Mouse (Mus musculus) thymus, adult 2 months (tissue): ENCODE measurements at regions not wholly inside any gene's neighbourhood (a gene's known extent, or its start where the extent isn't known, plus 50 kb on each side); places are given as distances from the start of the nearest gene placed in this dataset.
"Not testable (repeated sequence)": the region's sequence is repeated elsewhere in the genome, so short reads cannot be mapped to it uniquely, and the experiment has no call there.

Experiments
- DNase-seq: peaks from one replicate; pipeline ENCODE4 v3.0.0; 2021
- H3K27ac ChIP-seq: fragments of 200-500 bp; 2 replicates; pipeline ENCODE4 v1.5.1; 2012; ENCODE audit warnings: low read length, control low read depth; ENCODE audit not compliant: control insufficient read depth, insufficient read depth
- H3K27me3 ChIP-seq: fragments of 200-500 bp; 2 replicates; pipeline ENCODE4 v1.6.1; 2012; ENCODE audit warnings: mild to moderate bottlenecking, low read length, moderate library complexity, mixed read lengths; ENCODE audit not compliant: control insufficient read depth, insufficient read depth
- H3K36me3 ChIP-seq: fragments of 200-500 bp; 2 replicates; pipeline ENCODE4 v1.6.1; 2012; ENCODE audit warnings: mild to moderate bottlenecking, low read length, moderate library complexity; ENCODE audit not compliant: control insufficient read depth, insufficient read depth
- H3K4me1 ChIP-seq: fragments of 200-500 bp; replicated peaks from 2 replicates; pipeline ENCODE4 v1.6.1; 2012; ENCODE audit warnings: low read length; ENCODE audit not compliant: control insufficient read depth, insufficient read depth
- H3K4me3 ChIP-seq: fragments of 200-500 bp; 2 replicates; pipeline ENCODE4 v1.5.1; 2012; ENCODE audit warnings: mild to moderate bottlenecking, low read length, control low read depth, moderate library complexity; ENCODE audit not compliant: control insufficient read depth, insufficient read depth
- CTCF ChIP-seq: fragments of 200-500 bp; IDR thresholded peaks from 2 replicates; pipeline ENCODE4 v1.5.1; 2012; ENCODE audit warnings: mild to moderate bottlenecking, control low read depth, low read length, moderate library complexity, borderline replicate concordance; ENCODE audit not compliant: control insufficient read depth, poor library complexity, insufficient read depth; ENCODE audit errors: extremely low read depth
- POLR2A ChIP-seq: fragments of 200-500 bp; IDR thresholded peaks from 2 replicates; pipeline ENCODE4 v1.6.1; 2012; ENCODE audit warnings: mild to moderate bottlenecking, low read length, control low read depth, moderate library complexity; ENCODE audit not compliant: control insufficient read depth, poor library complexity, insufficient read depth; ENCODE audit errors: extremely low read depth
- WGBS: fragments of 180-500 bp; shearing (Covaris S2); methylation state at CpG from one replicate; pipeline ENCODE4 v1.1.7; 2018; 5-methylcytosine and 5-hydroxymethylcytosine counted together

DNA sequence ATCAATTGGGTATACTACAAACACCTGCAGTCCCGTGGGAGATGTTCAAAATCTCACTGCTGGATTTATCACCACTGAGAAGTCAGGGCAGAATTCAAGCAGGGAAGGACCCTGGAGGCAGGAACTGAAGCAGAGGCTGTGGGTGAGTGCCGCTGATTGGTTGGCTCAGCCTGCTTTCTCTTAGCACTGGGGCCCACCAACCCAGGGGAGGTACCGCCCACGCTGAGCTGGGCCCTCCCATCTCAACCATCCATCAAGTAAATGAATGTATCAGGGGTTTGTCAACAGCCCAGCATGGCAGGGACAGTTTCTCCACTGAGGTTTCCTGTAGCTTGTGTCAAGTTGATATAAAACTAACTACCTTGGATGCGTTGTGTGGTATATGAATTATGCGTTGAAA, 109.2 kb downstream of the Cand1 start:
- no peak for TF ChIP-seq CTCF
- TF ChIP-seq POLR2A, result no peak
- Histone ChIP-seq H3K27ac (no peak overlapping the region), H3K4me3 (no peak overlapping the region), H3K4me1 (no peaks in the 10 kb centered on the region), H3K27me3 (no peaks in the 10 kb centered on the region), H3K36me3 (no peaks in the 10 kb centered on the region)
- DNase-seq, result no peak
- WGBS, result 92% methylated on average over 6 of the region's 6 CpGs

DNA sequence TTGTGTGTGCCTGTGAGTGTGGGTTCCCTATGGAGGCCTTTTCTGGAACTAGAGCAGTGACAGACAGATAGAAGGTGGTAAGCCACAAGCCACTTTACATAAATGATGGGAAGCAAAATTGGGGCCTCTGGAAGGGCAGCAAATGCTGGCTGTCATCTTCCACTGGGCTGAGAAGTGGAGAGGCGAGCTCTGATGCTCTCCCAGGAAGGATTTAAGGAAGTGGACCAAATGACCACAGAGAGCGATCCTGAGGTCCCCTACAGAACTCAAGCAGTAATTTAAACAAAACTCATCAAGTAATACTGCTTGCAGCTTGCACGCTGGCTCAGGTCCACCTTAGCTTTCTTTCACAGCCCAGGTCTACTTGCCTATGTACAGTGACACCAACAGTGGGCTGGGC, 111.8 kb downstream of the Cand1 start:
- H3K4me3 ChIP-seq, result no peak overlapping the region
- no peak for DNase-seq
- H3K36me3 ChIP-seq, result no peaks in the 10 kb centered on the region
- no peak for TF ChIP-seq POLR2A
- no peak for TF ChIP-seq CTCF
- H3K4me1 ChIP-seq, result no peaks in the 10 kb centered on the region
- H3K27ac ChIP-seq, result no peak overlapping the region
- no peaks in the 10 kb centered on the region for H3K27me3 ChIP-seq
- WGBS, result 96% methylated on average over 3 of the region's 3 CpGs

- no peak for DNase-seq
- Histone ChIP-seq H3K4me1 (no peaks in the 10 kb centered on the region), H3K27me3 (no peaks in the 10 kb centered on the region), H3K27ac (no peak overlapping the region), H3K4me3 (no peak overlapping the region), H3K36me3 (no peaks in the 10 kb centered on the region)
- TF ChIP-seq POLR2A, result no peak
- no peak for TF ChIP-seq CTCF
- WGBS, result 95% methylated on average over 5 of the region's 5 CpGs
These were observed 116.3 kb downstream of the Cand1 start for GRCm38 (mm10) chr10:119123517-119123916.

DNA sequence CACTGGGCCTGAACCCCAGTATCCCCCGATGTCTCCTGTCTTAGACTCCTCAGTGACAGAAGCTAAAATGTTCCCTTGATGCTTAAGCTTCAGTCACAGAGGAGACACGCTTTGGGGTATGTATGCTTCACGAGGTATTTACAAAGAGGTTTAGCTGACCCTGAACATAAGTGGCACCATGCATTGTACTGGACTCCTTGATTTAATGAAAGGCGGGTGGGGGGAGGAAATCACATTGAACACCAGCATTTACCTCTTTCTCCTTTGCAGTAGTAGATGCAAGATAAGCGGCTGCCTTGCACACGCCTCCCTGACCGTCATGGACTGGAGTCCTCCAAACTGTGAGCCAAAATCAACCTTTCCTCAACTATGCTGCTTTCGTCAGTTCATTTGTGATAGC, 117.5 kb downstream of the Cand1 start:
- H3K4me1 ChIP-seq, result no peaks in the 10 kb centered on the region
- H3K27me3 ChIP-seq, result no peaks in the 10 kb centered on the region
- TF ChIP-seq POLR2A (no peak), CTCF (no peak)
- H3K27ac ChIP-seq, result no peak overlapping the region
- DNase-seq, result no peak
- no peak overlapping the region for H3K4me3 ChIP-seq
- no peaks in the 10 kb centered on the region for H3K36me3 ChIP-seq
- WGBS, result 97% methylated on average over 8 of the region's 8 CpGs

GRCm38 (mm10) chr10:119121575-119121974, 118.3 kb downstream of the Cand1 start:
- no peaks in the 10 kb centered on the region for H3K4me1 ChIP-seq
- no peak for TF ChIP-seq POLR2A
- no peak for TF ChIP-seq CTCF
- H3K27ac ChIP-seq, result no peak overlapping the region
- no peak overlapping the region for H3K4me3 ChIP-seq
- no peaks in the 10 kb centered on the region for H3K36me3 ChIP-seq
- WGBS, result 91% methylated on average over 6 of the region's 6 CpGs
- DNase-seq, result no peak
- H3K27me3 ChIP-seq, result no peaks in the 10 kb centered on the region

DNA sequence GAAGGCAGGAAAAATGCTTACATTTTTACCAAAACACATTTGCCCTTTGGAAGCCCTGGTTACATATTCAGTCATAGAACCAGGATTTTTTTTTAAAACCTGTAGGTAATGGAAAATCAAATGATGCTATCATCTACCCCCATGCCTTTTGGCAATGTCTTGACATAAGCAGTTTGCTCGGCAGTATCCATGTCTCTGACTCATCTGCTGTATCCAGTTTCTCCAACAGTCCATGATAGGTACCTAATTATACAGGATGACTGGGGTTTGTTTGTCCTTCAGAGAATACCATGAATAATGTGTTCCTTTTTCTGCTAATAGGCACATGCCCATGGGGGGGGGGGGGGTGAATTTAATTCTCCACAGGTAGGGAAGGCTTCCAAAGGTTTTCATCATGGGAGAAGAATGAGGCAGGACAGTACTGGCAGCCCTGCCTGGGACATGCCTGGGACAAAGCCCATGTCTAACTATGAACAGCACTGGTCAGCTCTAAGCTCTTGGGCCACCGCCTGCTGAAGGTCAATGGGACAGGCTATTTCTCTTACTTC, 122.9 kb downstream of the Cand1 start:
- no peaks in the 10 kb centered on the region for H3K4me1 ChIP-seq
- H3K27ac ChIP-seq, result no peak overlapping the region
- WGBS, result 97% methylated on average over 2 of the region's 2 CpGs
- H3K27me3 ChIP-seq, result no peaks in the 10 kb centered on the region
- H3K36me3 ChIP-seq, result no peaks in the 10 kb centered on the region
- no peak for TF ChIP-seq POLR2A
- TF ChIP-seq CTCF, result no peak
- no peak for DNase-seq
- H3K4me3 ChIP-seq, result no peak overlapping the region

DNA sequence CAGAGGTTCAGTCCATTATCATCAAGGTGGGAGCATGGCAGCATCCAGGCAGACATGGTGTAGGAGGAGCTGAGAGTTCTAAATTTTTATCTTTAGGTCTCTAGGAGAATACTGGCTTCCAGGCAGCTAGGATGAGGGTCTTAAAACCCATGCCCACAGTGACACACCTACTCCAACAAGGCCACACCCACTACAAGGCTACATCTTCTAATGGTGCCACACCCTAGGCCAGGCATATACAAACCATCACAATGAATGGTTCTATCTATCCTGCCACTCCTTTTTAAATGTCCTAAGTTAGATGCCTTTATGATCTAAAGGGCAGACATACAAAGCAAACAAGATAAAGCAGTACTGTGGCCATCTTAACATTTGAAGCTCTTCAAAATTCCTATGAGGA, 124.7 kb downstream of the Cand1 start:
- not testable (repeated sequence) for H3K4me3 ChIP-seq, DNase-seq, H3K36me3 ChIP-seq, H3K4me1 ChIP-seq, H3K27me3 ChIP-seq, H3K27ac ChIP-seq
